Mouse (Mus musculus) thymus, postnatal 14 days (tissue): ENCODE data around the gene Cct7.
A peak's percentile ranks its signal among the peaks of the same experiment; 100 is the strongest.

Experiments
- DNase-seq: peaks from one replicate; pipeline ENCODE4 v3.0.0; 2021

Cct7 gene

GRCm38 (mm10) chr6:85452816-85453215, 1.5 kb downstream of the Cct7 start:
- DNase-seq: no peak

- no peak for DNase-seq
Observed at GRCm38 (mm10) chr6:85459621-85460020, 8.3 kb downstream of the Cct7 start.

- DNase-seq: no peak
Observed at GRCm38 (mm10) chr6:85465381-85465780, 14.1 kb downstream of the Cct7 start.

- DNase-seq: no peak
Observed at GRCm38 (mm10) chr6:85469660-85470430, 18.5 kb downstream of the Cct7 start.

GRCm38 (mm10) chr6:85471962-85472361, 20.6 kb downstream of the Cct7 start:
- DNase-seq: no peak

- DNase-seq: no peak
Observed at GRCm38 (mm10) chr6:85472542-85472941, 21.2 kb downstream of the Cct7 start.

- DNase-seq: no peak
Observed at GRCm38 (mm10) chr6:85475581-85475980, 24.3 kb downstream of the Cct7 start.

GRCm38 (mm10) chr6:85477366-85477917, 26.1 kb downstream of the Cct7 start:
- peak; percentile 34 for DNase-seq

- no peak for DNase-seq
Observed at GRCm38 (mm10) chr6:85478416-85478815, 27.1 kb downstream of the Cct7 start.

- DNase-seq: no peak
Observed at GRCm38 (mm10) chr6:85479979-85480378, 28.7 kb downstream of the Cct7 start.

- no peak for DNase-seq
Observed at GRCm38 (mm10) chr6:85480685-85481084, 29.4 kb downstream of the Cct7 start.

GRCm38 (mm10) chr6:85483843-85484721, 32.8 kb downstream of the Cct7 start:
- peak; percentile 28 for DNase-seq

GRCm38 (mm10) chr6:85485738-85486137, 34.4 kb downstream of the Cct7 start:
- DNase-seq: no peak

GRCm38 (mm10) chr6:85488510-85488909, 37.2 kb downstream of the Cct7 start:
- DNase-seq: no peak

GRCm38 (mm10) chr6:85489717-85490116, 38.4 kb downstream of the Cct7 start:
- DNase-seq: no peak

GRCm38 (mm10) chr6:85490252-85490651, 38.9 kb downstream of the Cct7 start:
- no peak for DNase-seq

GRCm38 (mm10) chr6:85491606-85492005, 40.3 kb downstream of the Cct7 start:
- no peak for DNase-seq

- DNase-seq: no peak
Observed at GRCm38 (mm10) chr6:85496976-85497375, 45.7 kb downstream of the Cct7 start.

GRCm38 (mm10) chr6:85498147-85498546, 46.8 kb downstream of the Cct7 start:
- DNase-seq: no peak

GRCm38 (mm10) chr6:85500416-85500815, 49.1 kb downstream of the Cct7 start:
- no peak for DNase-seq

- no peak for DNase-seq
Observed at GRCm38 (mm10) chr6:85501571-85502102, 50.3 kb downstream of the Cct7 start.

GRCm38 (mm10) chr6:85502103-85502910, 51.0 kb downstream of the Cct7 start:
- DNase-seq: no peak

- DNase-seq: peak; percentile 13
Observed at GRCm38 (mm10) chr6:85502911-85503250, 51.6 kb downstream of the Cct7 start, which contains the start of gene Fbxo41. Gene Fbxo41 (minus strand): TSS chr6:85502994.
